Mouse (Mus musculus): Measurements from ENCODE around the gene Atp2b4. TPM values are rescaled to one million over a fixed set of nuclear protein-coding genes. Genes with fewer than 3 reads are reported as not detected.
"Not testable (repeated sequence)": the region's sequence is repeated elsewhere in the genome, so short reads cannot be mapped to it uniquely, and the experiment has no call there.

The Atp2b4 gene
- total and polyA plus RNA-seq, 2 experiments: 0.86 to 2.4 TPM

GRCm38 (mm10) chr1:133713009-133713370 is 87.9 kb downstream of the Atp2b4 start:
- H3K27me3 ChIP-seq (ENCODE audit: control insufficient read depth, insufficient read depth, low read length): no peaks in the 10 kb centered on the region
- 19% methylated on average over 2 of the region's 2 CpGs for WGBS
- H3K27ac ChIP-seq (replicated peaks; ENCODE audit: insufficient read depth, low read depth, low read length): no peak overlapping the region
- DNase-seq (ENCODE audit: extremely low read depth, low read depth, low spot score): peak; percentile 91
- H3K4me3 ChIP-seq (ENCODE audit: insufficient read depth, low read depth, low read length): no peak overlapping the region
- peaks cover 10% of the 10 kb centered on the region for H3K4me1 ChIP-seq (ENCODE audit: control insufficient read depth, insufficient read depth, low read length)
- no peaks in the 10 kb centered on the region for H3K36me3 ChIP-seq (ENCODE audit: control insufficient read depth, insufficient read depth, low read length)
- no peak overlapping the region for H3K9ac ChIP-seq (ENCODE audit: low read depth, low read length)
- no peaks in the 10 kb centered on the region for H3K79me2 ChIP-seq (ENCODE audit: control insufficient read depth, insufficient read depth, low read length)
- TF ChIP-seq CTCF (IDR thresholded peaks at IDR 0.05; ENCODE audit: low read depth, low read length): no peak
- TF ChIP-seq POLR2A (IDR thresholded peaks at IDR 0.05; ENCODE audit: extremely low read depth, insufficient read depth, low read length): no peak

- Histone ChIP-seq H3K4me1 (ENCODE audit: control insufficient read depth, insufficient read depth, low read length) (peaks cover 10% of the 10 kb centered on the region), H3K79me2 (ENCODE audit: control insufficient read depth, insufficient read depth, low read length) (no peaks in the 10 kb centered on the region), H3K27ac (replicated peaks; ENCODE audit: insufficient read depth, low read depth, low read length) (peak overlapping the region; percentile 51; the same call in 1 of the 2 replicates), H3K9ac (ENCODE audit: low read depth, low read length) (no peak overlapping the region; the same call in 1 of the 2 replicates), H3K36me3 (ENCODE audit: control insufficient read depth, insufficient read depth, low read length) (no peaks in the 10 kb centered on the region), H3K4me3 (ENCODE audit: insufficient read depth, low read depth, low read length) (no peak overlapping the region), H3K27me3 (ENCODE audit: control insufficient read depth, insufficient read depth, low read length) (no peaks in the 10 kb centered on the region)
- DNase-seq (ENCODE audit: extremely low read depth, low read depth, low spot score): no peak
- WGBS: 64% methylated on average over 12 of the region's 12 CpGs
- TF ChIP-seq POLR2A (IDR thresholded peaks at IDR 0.05; ENCODE audit: extremely low read depth, insufficient read depth, low read length) (no peak), CTCF (IDR thresholded peaks at IDR 0.05; ENCODE audit: low read depth, low read length) (peak; percentile 21; the same call in 1 of the 2 replicates)
Observed at GRCm38 (mm10) chr1:133712288-133713008, 88.4 kb downstream of the Atp2b4 start.

DNA sequence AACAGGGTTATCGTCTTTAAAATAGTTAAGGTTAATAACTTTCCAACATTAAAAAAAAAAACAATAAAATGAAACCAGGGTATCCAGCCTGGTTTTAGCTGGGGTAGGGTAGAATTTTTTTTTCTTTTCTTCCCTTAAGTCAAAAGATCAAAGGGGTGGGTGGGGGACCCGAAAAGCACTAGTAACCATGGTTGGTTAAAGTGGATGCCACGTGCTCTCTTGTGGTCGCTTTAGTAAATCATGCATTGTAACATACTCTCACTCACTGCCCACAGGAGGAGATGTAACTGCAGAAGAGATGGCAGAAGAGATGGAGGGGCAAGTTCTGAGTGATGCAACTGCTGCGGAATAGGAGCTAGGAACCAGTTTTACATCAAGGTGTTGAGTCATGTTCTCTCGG is 89.5 kb downstream of the Atp2b4 start:
- Histone ChIP-seq H3K27ac (replicated peaks; ENCODE audit: insufficient read depth, low read depth, low read length) (no peak overlapping the region), H3K4me3 (ENCODE audit: insufficient read depth, low read depth, low read length) (no peak overlapping the region), H3K36me3 (ENCODE audit: control insufficient read depth, insufficient read depth, low read length) (no peaks in the 10 kb centered on the region), H3K9ac (ENCODE audit: low read depth, low read length) (no peak overlapping the region), H3K79me2 (ENCODE audit: control insufficient read depth, insufficient read depth, low read length) (no peaks in the 10 kb centered on the region), H3K4me1 (ENCODE audit: control insufficient read depth, insufficient read depth, low read length) (peaks cover 10% of the 10 kb centered on the region), H3K27me3 (ENCODE audit: control insufficient read depth, insufficient read depth, low read length) (no peaks in the 10 kb centered on the region)
- DNase-seq (ENCODE audit: extremely low read depth, low read depth, low spot score): no peak
- TF ChIP-seq POLR2A (IDR thresholded peaks at IDR 0.05; ENCODE audit: extremely low read depth, insufficient read depth, low read length): no peak
- no peak for TF ChIP-seq CTCF (IDR thresholded peaks at IDR 0.05; ENCODE audit: low read depth, low read length)
- 82% methylated on average over 6 of the region's 6 CpGs for WGBS

GRCm38 (mm10) chr1:133710895-133711294 is 89.9 kb downstream of the Atp2b4 start:
- DNase-seq (ENCODE audit: extremely low read depth, low read depth, low spot score): peak; percentile 43
- 43% methylated on average over 6 of the region's 6 CpGs for WGBS
- TF ChIP-seq CTCF (IDR thresholded peaks at IDR 0.05; ENCODE audit: low read depth, low read length) (no peak), POLR2A (IDR thresholded peaks at IDR 0.05; ENCODE audit: extremely low read depth, insufficient read depth, low read length) (no peak)
- Histone ChIP-seq H3K79me2 (ENCODE audit: control insufficient read depth, insufficient read depth, low read length) (no peaks in the 10 kb centered on the region), H3K9ac (ENCODE audit: low read depth, low read length) (no peak overlapping the region), H3K27me3 (ENCODE audit: control insufficient read depth, insufficient read depth, low read length) (no peaks in the 10 kb centered on the region), H3K27ac (replicated peaks; ENCODE audit: insufficient read depth, low read depth, low read length) (no peak overlapping the region), H3K4me3 (ENCODE audit: insufficient read depth, low read depth, low read length) (no peak overlapping the region), H3K4me1 (ENCODE audit: control insufficient read depth, insufficient read depth, low read length) (peaks cover 10% of the 10 kb centered on the region), H3K36me3 (ENCODE audit: control insufficient read depth, insufficient read depth, low read length) (no peaks in the 10 kb centered on the region)

GRCm38 (mm10) chr1:133709292-133709691 is 91.5 kb downstream of the Atp2b4 start:
- Histone ChIP-seq H3K4me3 (ENCODE audit: insufficient read depth, low read depth, low read length) (no peak overlapping the region), H3K4me1 (ENCODE audit: control insufficient read depth, insufficient read depth, low read length) (peaks cover 10% of the 10 kb centered on the region), H3K27ac (replicated peaks; ENCODE audit: insufficient read depth, low read depth, low read length) (no peak overlapping the region), H3K27me3 (ENCODE audit: control insufficient read depth, insufficient read depth, low read length) (no peaks in the 10 kb centered on the region), H3K79me2 (ENCODE audit: control insufficient read depth, insufficient read depth, low read length) (no peaks in the 10 kb centered on the region), H3K36me3 (ENCODE audit: control insufficient read depth, insufficient read depth, low read length) (no peaks in the 10 kb centered on the region), H3K9ac (ENCODE audit: low read depth, low read length) (no peak overlapping the region)
- TF ChIP-seq POLR2A (IDR thresholded peaks at IDR 0.05; ENCODE audit: extremely low read depth, insufficient read depth, low read length) (no peak), CTCF (IDR thresholded peaks at IDR 0.05; ENCODE audit: low read depth, low read length) (no peak)
- WGBS: 86% methylated on average over 3 of the region's 3 CpGs
- DNase-seq (ENCODE audit: extremely low read depth, low read depth, low spot score): no peak

- not testable (repeated sequence) for H3K4me1 ChIP-seq (ENCODE audit: control insufficient read depth, insufficient read depth, low read length); H3K36me3 ChIP-seq (ENCODE audit: control insufficient read depth, insufficient read depth, low read length); H3K79me2 ChIP-seq (ENCODE audit: control insufficient read depth, insufficient read depth, low read length); H3K9ac ChIP-seq (ENCODE audit: low read depth, low read length); H3K4me3 ChIP-seq (ENCODE audit: insufficient read depth, low read depth, low read length); H3K27me3 ChIP-seq (ENCODE audit: control insufficient read depth, insufficient read depth, low read length); H3K27ac ChIP-seq (replicated peaks; ENCODE audit: insufficient read depth, low read depth, low read length)
- TF ChIP-seq CTCF (IDR thresholded peaks at IDR 0.05; ENCODE audit: low read depth, low read length): peak; percentile 56
- 44% methylated on average over 1 of the region's 2 CpGs for WGBS
- DNase-seq (ENCODE audit: extremely low read depth, low read depth, low spot score): peak; percentile 26
Observed at GRCm38 (mm10) chr1:133701824-133702223, 99.0 kb downstream of the Atp2b4 start.
